Mouse (Mus musculus): ENCODE data around the gene Tmem179. TPM values are rescaled to one million over a fixed set of nuclear protein-coding genes. Genes with fewer than 3 reads are reported as not detected.

The Tmem179 gene
- polyA plus RNA-seq, 1 experiment from 2014 or later = 2.8 TPM

DNA sequence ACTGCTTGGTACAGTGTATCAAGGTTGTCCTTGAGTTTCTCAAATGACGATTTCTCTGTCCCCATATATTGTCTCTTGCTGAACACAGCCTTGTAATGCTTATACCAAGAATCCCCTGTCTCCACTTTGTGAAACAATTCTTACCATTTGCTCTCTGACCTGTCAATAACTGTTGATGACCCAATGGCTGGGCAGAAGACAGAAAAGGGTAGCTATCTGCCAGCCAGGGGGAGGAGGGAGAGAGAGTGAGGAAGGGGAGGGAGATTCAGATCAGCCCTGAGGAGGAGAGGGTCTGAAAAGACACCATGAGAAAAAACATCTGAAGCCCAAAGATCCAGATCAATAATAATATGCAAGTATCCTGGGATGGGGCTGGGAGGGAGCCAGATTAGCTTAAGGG is 65.2 kb downstream of the Tmem179 start:
- peaks cover 10% of the 10 kb centered on the region; the same call in 1 of the 2 replicates for H3K9me3 ChIP-seq (replicated peaks)
- no peaks in the 10 kb centered on the region for H3K36me3 ChIP-seq
- no peak for DNase-seq (ENCODE audit: low spot score)
- no peaks in the 10 kb centered on the region for H3K27me3 ChIP-seq (ENCODE audit: low read depth, poor library complexity, severe bottlenecking)
- peaks cover 15% of the 10 kb centered on the region for H3K4me1 ChIP-seq
- no peak overlapping the region for H3K4me3 ChIP-seq
- 75% methylated on average over 1 of the region's 1 CpGs for WGBS
- no peak overlapping the region for H3K27ac ChIP-seq (replicated peaks)

DNA sequence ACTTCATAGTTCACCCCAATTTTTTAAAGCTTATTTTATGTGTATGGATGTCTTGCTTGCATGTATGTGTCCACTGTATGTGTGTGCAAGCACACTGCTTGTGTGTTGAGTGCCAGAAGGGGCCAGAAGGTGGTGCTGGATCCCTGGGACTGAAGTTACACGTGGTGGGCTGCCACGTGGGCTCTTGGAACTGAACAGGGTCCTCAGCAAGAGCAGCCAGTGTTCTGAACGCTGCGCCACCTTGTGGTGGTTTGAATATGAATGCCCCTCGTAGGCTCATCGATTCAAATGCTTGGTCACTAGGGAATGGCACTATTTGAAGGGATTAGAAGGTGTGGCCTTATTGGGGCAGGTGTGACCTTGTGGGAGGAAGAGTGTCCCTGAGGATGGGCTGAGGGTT is 65.7 kb downstream of the Tmem179 start:
- DNase-seq (ENCODE audit: low spot score) = peak; percentile 75
- no peak overlapping the region for H3K4me3 ChIP-seq
- H3K27ac ChIP-seq (replicated peaks) = no peak overlapping the region
- peaks cover 15% of the 10 kb centered on the region for H3K4me1 ChIP-seq
- H3K36me3 ChIP-seq = no peaks in the 10 kb centered on the region
- WGBS = 32% methylated on average over 6 of the region's 6 CpGs
- H3K9me3 ChIP-seq (replicated peaks) = peaks cover 14% of the 10 kb centered on the region; the same call in 1 of the 2 replicates
- H3K27me3 ChIP-seq (ENCODE audit: low read depth, poor library complexity, severe bottlenecking) = no peaks in the 10 kb centered on the region

Other genes starting within 250 kb of the Tmem179 start
- not detected in 2 replicates for gene A530016L24Rik, start 27.3 kb downstream of the Tmem179 start, polyA plus RNA-seq (2016; fragmentation: Nextera tagmentation; extraction: Ambion mirVana)
- gene Inf2, start 72.0 kb upstream of the Tmem179 start, polyA plus RNA-seq (2016; fragmentation: Nextera tagmentation; extraction: Ambion mirVana) = 1.7 and 1.8 TPM in 2 replicates
- 2.9 and 3.4 TPM in 2 replicates for gene Adssl1, start 103.3 kb upstream of the Tmem179 start, polyA plus RNA-seq (2016; fragmentation: Nextera tagmentation; extraction: Ambion mirVana)
- gene Siva1, start 127.9 kb upstream of the Tmem179 start, polyA plus RNA-seq (2016; fragmentation: Nextera tagmentation; extraction: Ambion mirVana) = 306 and 361 TPM in 2 replicates
- gene Akt1, start 158.1 kb upstream of the Tmem179 start, polyA plus RNA-seq (2016; fragmentation: Nextera tagmentation; extraction: Ambion mirVana) = 44.5 and 46.2 TPM in 2 replicates
- 8.2 and 9.2 TPM in 2 replicates for gene Zbtb42, start 162.1 kb upstream of the Tmem179 start, polyA plus RNA-seq (2016; fragmentation: Nextera tagmentation; extraction: Ambion mirVana)
- 3.3 and 4.3 TPM in 2 replicates for gene Cep170b, start 203.7 kb upstream of the Tmem179 start, polyA plus RNA-seq (2016; fragmentation: Nextera tagmentation; extraction: Ambion mirVana)
- 3.7 and 5.7 TPM in 2 replicates for gene Pld4, start 243.9 kb upstream of the Tmem179 start, polyA plus RNA-seq (2016; fragmentation: Nextera tagmentation; extraction: Ambion mirVana)

All from midbrain, embryonic 10.5 days (tissue).